Mouse (Mus musculus): ENCODE results near the gene Tulp4.

The Tulp4 gene

GRCm38 (mm10) chr17:6106361-6107014 is at the start of gene Tulp4:
Gene Tulp4, plus strand, starts transcription at chr17:6106437.
- DNase-seq (ENCODE audit: low read depth, low spot score) = peak; percentile 73

DNA sequence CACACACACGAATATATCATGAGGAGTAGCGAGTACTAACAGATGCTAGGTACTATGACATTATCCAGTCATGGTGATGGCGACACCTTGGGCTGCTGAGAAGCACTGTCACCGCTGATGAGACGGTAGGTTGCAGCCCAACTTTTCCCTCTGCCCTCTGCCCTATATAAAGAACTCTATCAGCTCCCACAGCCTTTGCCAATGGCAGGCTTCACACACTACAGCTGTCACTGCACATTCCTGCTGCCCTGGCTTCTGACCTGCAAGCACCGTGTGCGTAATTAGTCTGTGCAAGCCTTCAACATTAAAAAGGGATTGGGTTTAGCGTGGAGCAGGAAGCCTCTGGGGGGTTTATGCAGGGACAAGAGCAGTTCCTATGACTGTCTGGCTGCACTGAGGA is 43.4 kb upstream of the Tulp4 start:
- no peak for DNase-seq (ENCODE audit: low read depth, low spot score)

GRCm38 (mm10) chr17:6063532-6063931 is 42.7 kb upstream of the Tulp4 start:
- DNase-seq (ENCODE audit: low read depth, low spot score) = no peak

GRCm38 (mm10) chr17:6066021-6066420 is 40.2 kb upstream of the Tulp4 start:
- DNase-seq (ENCODE audit: low read depth, low spot score) = no peak

GRCm38 (mm10) chr17:6067613-6068012 is 38.6 kb upstream of the Tulp4 start:
- DNase-seq (ENCODE audit: low read depth, low spot score) = no peak

DNA sequence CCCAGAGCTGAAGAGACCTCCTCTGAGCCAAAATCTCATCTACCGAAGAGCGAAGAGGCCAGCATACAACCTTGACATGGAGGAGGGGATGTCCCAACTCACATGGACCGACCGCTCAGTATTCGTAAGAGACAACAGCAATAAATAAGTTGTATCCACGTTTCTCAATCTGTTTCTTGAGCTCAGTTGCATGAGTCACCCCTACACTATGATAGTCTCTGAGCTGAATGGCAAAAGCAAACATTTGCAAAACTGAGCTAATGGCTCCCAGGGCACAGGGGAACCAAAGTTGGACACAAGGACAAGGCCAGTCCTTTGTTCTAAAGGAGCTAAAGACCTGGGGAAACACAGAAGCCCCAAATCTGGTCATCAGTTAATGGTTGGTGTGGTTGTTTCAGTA is 36.4 kb upstream of the Tulp4 start:
- no peak for DNase-seq (ENCODE audit: low read depth, low spot score)

DNA sequence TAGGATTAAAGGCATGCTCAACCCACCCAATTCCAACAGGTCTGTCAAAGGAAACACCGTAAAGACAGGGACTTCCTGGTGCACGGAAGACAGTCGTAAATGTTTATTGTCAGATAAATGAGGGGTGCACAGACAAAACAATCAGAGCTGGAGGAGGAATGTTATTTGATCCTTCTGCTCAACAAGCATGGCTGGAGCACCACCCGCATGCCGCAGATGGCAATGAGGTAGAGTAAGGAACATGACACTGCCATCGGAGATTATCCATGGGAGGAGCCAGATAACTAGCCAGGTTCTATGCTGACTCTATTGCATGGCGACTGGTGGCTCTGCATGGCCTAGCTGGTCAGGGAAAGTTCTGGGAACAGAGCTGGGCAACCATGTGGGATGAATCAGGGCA is 32.8 kb upstream of the Tulp4 start:
- no peak for DNase-seq (ENCODE audit: low read depth, low spot score)

DNA sequence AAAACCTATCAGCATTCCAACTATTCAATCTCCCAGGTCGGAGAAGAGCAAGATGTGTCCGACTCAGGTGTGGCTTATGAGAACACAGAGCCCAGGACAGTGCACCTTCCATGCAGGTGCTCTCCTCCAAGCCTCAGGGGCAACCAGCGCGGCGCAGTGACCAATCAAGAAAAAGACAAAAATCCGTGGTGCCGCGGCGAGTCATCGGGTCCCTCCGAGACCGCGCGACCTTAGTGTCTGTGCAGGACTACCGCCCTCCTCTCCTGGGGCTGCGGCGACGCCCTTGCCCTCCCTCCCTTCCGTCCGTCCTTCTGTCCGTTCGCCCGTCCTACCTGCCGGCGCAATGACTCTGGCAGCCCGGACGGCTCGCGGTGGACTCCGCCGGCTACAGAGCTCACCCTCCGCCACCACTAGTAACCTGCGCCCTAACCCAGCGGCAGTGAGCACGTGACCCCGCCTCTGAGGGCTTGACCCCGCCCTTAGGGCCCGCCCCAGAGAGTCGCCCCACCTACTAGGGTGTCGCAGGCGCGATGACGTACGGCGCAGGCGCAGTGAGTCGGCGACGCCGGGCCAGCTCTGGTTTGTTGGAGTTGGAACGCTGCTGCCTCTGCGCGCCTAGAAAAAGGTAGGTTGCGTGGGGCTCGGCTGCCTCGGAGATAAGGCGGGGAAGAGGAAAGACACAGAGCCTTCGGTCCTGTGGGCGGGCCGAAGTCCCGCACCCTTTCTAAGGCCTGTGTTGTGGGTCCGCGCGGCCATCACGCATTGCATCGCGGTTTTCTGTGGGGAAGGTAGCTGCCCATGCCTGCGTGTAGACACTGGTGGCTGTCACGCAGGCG is 26.7 kb upstream of the Tulp4 start, which contains the start of the genes Serac1 and Gtf2h5:
Gene Serac1 (minus strand): TSS at position 455 of the 836 bp plus-strand sequence.
Gene Gtf2h5 (plus strand): TSS at position 500 of the 836 bp plus-strand sequence.
- peak; percentile 98 for DNase-seq (ENCODE audit: low read depth, low spot score)

DNA sequence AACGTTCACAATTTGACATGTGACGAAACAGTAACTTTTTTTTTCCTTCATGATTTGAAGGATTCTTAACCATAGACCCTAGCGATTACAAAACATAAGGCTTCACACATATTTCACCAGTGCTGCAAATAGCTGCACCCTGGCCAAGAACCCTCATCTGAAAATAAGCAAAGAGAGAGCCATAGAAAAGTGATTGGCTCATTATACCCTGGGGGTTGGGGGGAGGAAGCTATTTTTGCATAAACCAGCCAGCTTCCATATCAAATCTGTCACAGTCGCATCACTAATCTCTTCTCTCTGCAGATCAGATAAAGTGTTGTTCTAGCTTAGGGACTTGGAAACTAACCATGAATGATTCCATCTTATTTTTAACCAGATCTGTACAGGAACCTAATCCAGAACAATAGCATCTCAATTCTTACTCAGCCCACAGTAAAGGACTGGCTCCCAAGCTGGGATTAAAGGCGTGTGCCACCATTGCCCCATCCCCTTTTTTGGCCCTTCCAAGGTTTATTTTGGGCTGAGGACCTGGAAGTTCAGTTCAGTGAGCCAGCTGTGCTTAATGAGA is 22.8 kb upstream of the Tulp4 start:
- DNase-seq (ENCODE audit: low read depth, low spot score) = no peak

DNA sequence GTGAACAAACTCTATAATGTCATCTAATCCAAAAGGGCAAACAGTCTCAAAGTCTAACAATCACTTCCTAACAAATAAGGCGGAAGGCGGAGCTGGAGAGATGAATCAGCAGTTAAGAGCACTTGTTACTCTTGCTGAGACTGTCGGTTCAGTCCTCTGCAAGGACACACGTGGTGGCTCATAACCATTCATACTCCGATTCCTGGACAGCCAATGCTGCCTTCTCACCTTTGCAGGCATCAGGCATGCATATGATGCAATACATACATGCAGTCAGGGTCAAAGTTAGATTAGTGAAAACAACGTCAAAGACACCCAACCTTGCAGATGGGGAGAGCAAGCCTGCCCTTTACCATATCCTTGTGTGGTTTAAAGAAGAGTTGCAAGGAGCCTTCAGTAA is 14.6 kb upstream of the Tulp4 start:
- DNase-seq (ENCODE audit: low read depth, low spot score) = no peak

GRCm38 (mm10) chr17:6095579-6095978 is 10.7 kb upstream of the Tulp4 start:
- DNase-seq (ENCODE audit: low read depth, low spot score) = no peak

GRCm38 (mm10) chr17:6097884-6098283 is 8.4 kb upstream of the Tulp4 start:
- DNase-seq (ENCODE audit: low read depth, low spot score) = peak; percentile 54

GRCm38 (mm10) chr17:6102287-6102686 is 4.0 kb upstream of the Tulp4 start:
- no peak for DNase-seq (ENCODE audit: low read depth, low spot score)

DNA sequence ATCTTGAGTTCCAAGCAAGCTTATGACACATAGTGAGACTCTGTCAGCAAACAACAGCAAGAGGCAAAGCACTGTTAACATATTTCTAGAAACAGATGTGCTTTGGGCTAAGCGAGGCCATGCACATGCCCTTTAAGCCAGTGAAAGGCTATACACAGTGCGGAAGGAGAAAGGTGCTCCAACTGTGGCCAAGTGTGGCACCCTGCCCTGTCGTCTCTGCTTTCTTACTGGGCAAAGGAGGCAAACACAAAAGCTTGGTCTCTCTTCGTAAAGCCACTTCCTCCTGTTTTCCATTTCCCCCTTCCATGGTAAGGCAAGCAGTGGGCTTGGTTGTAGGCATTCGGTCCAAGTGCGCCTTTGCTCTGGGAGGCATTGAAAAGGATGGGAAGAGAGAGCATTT is 2.7 kb upstream of the Tulp4 start:
- no peak for DNase-seq (ENCODE audit: low read depth, low spot score)

GRCm38 (mm10) chr17:6107015-6107601 is 871 bp downstream of the Tulp4 start:
- peak; percentile 24 for DNase-seq (ENCODE audit: low read depth, low spot score)

GRCm38 (mm10) chr17:6108175-6108574 is 1.9 kb downstream of the Tulp4 start:
- no peak for DNase-seq (ENCODE audit: low read depth, low spot score)

DNA sequence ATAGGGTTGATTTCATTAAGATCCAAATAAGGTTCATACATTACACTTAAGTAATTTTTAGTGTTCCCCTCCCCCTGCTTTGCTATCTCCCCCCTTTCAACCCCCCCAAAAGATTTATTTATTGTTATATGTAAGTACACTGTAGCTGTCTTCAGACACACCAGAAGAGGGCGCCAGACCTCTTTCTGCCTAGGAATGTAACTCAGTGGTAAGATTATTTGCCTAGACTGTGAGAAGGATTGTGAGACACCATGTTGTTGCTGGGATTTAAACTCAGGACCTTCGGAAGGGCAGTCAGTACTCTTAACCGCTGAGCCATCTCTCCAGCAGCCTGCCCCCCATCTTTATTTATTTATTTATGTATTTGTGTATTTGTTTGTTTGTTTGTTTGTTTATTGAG is 4.7 kb downstream of the Tulp4 start:
- no peak for DNase-seq (ENCODE audit: low read depth, low spot score)

DNA sequence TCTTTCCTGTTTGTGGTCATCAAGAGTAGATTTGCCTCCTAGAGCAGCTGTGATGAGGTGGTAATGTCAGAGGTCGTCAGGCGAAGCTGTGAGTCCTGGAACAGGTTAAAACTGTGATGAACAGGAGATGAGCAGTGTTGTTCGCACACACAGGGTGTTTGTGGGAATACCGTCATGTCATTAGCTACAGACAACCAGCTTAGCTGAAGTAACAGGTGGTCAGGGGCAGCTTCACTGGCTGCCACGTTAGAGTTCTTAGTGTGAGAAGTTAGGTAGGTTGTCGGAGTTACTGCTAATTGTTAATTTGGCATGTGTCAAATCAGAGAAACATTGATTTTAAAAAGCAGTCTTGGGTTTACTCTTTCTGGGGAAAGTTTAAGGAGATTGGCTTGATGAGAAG is 7.4 kb downstream of the Tulp4 start:
- DNase-seq (ENCODE audit: low read depth, low spot score) = no peak

DNA sequence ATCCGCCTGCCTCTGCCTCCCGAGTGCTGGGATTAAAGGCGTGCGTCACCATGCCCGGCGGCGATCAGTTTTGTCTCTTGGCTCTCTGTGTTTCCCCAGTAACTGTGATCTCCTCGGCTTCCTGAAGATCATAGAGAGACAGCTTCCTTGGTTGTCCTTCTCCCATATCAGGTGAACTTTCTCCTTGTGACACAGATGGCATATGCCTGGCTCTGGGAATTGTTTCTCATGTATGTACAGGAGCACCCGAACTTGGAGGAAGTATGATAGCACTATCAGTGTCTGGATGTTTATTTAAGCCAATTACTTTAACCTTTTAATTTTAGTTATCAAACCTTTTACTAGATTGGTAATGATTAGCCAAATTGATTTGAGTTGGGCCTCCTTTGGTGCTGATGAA is 8.8 kb downstream of the Tulp4 start:
- no peak for DNase-seq (ENCODE audit: low read depth, low spot score)

- no peak for DNase-seq (ENCODE audit: low read depth, low spot score)
Observed at GRCm38 (mm10) chr17:6117148-6117725, 11.0 kb downstream of the Tulp4 start.

DNA sequence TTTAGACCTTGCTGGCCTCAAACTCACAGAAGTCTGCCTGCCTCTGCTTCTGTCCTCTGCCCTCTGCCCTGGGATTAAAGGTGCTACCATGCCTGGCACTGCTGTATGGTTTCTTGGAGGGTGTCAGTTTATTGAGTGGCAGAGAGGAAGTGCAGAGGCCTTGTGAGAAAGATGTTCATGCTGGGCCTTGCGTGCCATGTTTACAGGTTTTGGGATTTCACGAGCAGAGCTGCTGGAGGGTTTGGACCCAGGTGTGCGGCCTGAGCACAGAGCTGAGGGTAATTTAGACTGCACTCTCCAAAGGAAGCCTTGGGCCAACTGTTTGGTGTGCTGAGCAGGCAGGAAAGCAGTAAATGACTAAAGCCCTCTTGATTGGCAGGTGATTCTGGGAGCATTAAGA is 11.7 kb downstream of the Tulp4 start:
- no peak for DNase-seq (ENCODE audit: low read depth, low spot score)

GRCm38 (mm10) chr17:6118861-6119260 is 12.6 kb downstream of the Tulp4 start:
- DNase-seq (ENCODE audit: low read depth, low spot score) = no peak

Data from retina, postnatal 7 days (tissue).